Mouse (Mus musculus) retina, embryonic 14.5 days (tissue): ENCODE results near the gene Camsap2.

ENCODE experiments used
- DNase-seq: peaks from one replicate; pipeline ENCODE4 v3.0.0-alpha.2; 2015; ENCODE audit warnings: low spot score

Gene Camsap2

DNA sequence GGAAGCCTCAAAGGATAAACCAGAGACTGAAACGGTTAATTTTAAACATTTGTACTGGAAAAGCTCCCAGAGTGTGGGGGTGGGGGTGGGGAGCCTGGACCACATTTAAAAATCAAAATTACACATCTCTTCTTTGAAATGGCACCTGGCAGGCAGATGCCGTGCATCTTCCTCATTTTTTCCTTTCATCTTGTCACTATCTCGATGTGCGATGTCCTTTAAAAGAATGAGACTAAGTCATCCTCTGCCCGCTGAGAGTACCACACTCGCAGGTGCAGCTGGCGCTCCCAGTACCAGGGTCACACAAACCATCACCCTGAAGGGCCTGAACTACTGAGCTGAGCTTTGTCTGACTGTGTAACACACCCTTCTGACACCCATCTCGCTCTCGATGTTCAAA, 87.4 kb downstream of the Camsap2 start:
- DNase-seq, result no peak

DNA sequence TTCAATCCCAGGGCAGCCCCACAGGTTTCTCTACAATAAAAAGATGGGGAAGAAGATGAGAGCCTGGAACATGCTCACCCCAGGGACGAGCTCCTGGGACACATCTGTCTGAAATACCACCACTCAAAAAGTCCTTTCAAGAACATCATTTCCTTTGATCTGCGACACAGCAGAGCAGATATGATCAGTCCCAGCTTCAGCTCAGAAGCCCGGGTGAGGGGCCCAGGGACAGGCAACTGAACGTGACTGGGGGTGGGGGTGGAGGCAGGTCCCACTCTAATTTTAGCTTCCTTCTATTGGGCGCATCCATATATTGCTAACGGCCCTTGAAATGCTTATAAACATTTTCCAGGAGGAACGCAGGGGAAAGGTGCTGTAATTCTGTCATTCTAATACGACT, 90.2 kb downstream of the Camsap2 start:
- no peak for DNase-seq

DNA sequence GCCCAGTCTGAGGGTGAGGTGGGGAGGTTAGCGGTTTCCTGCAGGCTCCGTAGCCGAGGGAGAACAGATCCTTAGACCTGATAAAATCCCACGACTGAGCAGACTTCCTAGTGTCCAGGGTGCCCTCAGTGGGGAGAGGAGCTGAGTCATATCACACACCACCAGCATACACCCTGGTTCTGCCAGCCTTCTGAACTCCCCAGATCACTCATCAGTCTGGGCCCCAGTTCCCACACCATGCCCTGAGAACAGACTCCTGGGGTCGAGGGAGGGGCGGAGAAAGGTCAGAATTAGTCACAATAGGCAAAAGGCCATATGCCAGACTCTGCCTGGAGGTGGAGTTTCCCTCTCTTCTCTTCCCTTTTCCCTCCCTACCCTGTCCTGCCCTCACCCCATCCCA, 90.7 kb downstream of the Camsap2 start:
- DNase-seq, result no peak

DNA sequence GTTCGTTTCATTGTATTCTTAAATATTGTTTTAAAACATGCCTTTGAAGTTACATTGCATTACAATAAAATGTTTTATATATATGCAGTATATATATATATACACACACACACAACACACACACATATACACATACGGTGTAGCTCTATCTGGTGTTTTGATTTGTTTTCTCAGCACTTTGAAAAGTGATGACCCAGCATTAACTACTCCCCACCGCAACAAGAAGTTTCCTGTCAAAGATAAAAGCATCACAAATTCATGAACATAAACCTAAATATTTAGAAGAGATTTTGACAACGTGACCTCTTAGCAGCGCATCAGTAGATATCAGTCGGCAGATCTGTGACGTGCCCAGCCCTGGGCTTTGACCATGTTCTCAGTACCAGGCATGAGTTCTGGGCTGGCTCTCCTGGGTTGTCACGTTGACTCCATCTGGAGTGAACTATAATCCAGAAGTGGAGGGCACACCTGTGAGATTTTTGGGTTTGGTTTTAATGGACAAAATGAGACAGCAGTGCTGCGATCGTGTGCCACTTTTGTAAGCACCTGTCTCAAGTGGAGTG, 91.3 kb downstream of the Camsap2 start:
- no peak for DNase-seq

DNA sequence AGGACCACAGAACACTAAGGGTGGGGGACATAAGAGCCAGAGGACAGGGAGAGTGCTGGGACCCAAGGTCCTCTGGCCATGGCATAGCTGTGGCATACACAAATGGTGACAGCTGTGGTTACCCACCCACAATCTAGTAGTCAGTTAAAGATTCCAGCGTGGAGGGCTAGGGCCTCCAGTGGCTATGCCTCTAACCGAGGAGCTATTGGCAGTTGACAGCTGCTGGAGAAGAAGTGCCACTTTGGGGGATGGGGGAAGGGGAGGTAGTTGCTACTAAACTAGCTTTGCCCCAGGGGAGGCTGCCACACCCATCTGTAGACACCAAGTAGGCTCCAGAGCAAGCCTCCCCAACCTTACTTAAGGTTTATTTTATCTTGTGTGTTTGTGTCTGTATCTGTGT, 92.4 kb downstream of the Camsap2 start:
- DNase-seq, result no peak

DNA sequence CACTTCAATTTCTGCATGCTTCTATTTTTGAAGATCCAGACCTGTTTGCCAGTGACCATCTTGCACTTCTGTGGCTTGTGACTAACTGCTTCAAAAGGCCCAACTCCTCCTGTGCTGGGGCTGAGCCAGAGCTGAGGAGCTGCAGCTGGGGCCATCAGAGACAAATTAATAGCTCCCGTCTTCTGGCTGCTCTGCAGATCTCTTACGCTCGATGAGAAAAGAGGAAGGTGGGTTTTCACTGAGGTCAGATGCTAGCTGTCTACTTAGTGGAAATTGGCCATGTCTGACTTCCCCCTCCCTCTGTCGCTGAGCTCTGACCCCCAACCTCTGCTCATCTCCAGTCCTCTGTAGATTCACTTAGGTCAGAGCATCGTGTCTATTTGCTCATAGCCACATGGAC, 96.2 kb downstream of the Camsap2 start:
- no peak for DNase-seq

DNA sequence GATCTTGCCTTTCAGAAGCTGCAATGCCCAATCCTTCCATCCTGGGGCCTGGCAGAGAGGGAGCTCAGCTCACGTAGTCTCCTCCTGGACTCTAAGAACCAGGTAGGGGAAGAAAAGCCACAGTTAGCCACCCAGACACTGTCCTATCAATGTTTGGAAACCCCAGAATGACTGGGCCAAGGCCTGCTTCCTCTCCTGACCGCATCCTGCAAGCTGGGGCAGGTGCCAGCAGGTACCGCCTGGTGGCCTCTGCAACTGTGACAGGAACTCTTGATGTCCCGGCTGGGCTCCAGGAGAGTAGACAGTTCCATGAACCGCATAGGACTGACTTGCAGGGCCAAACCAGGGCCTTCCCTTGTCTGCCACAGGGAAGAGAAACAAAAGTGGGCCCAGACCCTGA, 98.5 kb downstream of the Camsap2 start:
- DNase-seq, result no peak

DNA sequence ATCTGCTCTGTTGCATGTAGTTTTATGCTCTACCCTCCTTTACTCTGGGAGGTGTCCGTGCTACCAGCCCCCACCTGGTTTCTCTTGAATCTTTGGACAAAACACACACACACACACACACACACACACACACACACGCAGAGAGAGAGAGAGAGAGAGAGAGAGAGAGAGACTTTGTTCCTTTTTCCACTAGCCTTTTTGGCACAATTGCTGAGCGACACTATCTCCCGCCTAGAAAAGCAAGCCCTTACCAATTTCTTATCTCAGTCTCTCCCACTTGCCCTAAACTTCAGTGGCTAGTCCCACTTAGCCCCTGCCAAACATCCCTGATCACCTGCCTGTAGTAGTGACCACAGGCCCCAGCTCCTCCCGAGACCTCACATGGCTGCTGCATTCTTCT, 101.4 kb downstream of the Camsap2 start:
- DNase-seq, result no peak

DNA sequence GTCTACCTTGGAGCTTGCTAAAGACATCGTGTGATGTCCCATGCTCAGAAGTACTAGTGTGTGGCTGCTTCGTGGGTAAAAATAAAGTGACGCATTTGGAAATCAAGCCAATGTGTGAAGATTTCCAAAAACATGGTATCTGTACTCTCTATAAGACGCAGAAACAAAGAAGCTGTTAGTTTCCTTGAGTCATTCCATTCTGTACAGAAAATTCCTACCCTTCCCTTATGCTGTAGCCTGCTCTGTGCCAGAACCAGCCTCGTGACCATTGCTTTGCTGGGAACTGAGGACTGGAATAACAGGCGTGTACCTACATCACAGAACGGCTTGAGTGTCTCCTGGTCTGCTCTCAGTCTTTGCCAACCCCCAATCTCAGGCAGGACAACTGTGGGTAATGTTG, 104.1 kb downstream of the Camsap2 start:
- DNase-seq, result no peak

DNA sequence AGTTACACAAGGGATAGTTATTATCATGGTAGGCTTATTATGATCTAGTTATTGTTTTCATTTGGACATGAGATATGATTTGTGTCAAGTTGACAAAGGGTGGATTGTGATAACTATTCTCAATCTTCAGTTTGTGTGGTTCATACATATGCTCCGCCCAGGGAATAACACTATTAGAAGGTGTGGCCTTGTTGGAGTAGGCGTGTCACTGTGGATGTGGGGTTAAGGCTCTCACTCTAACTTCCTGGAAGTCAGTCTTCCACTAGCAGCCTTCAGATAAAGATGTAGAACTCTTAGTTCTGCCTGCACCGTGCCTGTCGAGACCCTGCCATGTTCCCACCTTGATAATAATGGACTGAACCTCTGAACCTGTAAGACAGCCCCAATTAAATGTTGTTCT, 107.4 kb downstream of the Camsap2 start:
- DNase-seq, result no peak

DNA sequence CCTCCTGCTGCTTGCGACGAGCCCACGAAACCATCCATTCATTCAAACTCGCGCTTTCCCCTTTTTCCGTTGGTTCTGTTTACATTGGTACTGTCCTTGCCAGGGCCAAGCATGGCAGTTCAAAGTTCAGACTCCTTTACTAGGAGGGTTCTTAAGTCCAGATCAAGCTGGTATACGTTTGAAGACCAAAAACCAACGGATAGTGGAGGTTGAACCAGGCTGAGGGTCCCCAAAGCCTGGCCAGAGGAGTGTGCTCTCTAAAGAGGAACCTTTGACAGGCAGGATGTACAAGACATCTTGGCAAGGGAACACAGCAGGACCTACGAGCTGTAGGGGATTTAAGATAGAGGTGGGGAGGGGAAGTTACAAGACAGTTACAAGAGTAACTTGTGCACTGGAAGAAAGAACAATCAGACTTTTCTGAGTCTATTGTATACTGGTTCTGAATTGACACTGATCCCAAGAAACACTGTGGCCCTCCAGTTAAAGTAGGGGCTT, 111.3 kb downstream of the Camsap2 start:
- no peak for DNase-seq

DNA sequence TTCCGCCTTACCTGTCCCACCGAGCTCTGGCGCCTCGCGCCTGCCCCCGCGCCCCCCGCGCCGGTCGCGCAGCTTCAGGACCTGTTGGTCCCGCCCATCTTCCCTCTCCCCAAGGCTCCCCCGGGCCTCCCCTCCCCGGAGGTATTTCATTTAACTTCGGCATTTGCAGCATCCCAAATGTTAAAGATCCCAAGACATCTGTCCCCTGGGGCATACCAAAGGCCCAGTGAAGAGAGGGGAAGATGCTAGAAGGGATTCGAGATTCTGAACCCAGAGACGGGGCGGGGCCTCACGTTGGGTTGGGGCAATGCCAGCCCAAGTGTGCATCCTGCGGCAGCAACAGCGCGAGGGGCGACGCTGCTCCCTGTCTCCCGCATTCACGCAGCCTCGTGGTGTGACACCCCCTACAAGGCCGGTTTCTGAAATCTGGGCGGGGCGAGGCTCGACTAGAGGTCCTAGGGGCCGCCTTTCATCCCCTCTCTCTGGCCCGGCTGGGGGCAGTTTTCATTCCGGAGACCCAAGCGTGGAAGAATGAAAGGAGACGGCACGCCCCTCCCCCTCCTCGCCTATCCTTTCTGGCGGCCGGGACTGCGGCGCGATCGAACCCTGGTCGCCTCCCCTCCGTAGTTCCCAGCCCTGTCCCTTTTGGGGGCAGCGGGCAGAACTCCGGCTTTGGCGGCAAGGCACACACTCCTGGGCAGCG, 111.9 kb downstream of the Camsap2 start, which contains the start of gene Inava:
Gene Inava, minus strand, starts transcription at position 373 of the 703 bp plus-strand sequence.
- peak; percentile 89 for DNase-seq

DNA sequence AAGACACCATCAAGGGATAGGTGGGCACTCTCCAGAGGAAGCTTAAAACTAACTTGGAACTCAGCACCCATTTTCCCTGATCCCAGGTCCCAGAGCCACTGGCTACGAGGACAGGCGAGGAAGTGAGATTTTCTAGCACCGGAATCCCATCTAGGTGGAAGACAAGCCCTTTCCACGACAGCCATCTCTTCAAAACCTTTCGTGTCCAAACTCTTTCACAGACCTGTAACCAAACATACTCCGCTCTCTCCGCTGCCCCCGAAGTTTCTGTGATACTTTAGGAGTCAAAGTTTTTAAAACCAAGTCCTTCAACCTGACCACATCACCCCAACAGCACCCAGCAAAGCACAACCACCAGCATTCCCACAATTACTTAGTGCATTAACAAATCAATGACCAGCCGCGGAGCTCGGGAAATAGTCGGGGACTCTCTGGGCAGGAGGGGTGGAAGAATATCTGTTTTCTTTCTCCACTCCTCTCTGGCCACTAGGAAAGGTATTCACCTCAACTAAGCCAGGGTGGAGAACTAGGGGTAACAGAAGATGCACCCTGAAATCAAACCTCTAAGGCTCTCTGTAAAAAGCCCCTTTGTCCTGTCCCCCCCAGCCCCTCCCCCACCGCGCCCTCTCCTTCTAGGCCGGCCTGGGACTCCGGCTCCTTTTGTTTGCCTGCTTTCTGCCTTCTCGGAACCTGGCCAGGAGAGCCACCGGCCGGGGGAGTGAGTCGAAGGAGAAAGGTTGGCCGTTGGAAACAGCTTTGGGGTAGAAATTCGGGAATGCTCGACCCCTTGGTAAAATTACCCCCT, 112.7 kb downstream of the Camsap2 start:
- DNase-seq, result peak; percentile 37

DNA sequence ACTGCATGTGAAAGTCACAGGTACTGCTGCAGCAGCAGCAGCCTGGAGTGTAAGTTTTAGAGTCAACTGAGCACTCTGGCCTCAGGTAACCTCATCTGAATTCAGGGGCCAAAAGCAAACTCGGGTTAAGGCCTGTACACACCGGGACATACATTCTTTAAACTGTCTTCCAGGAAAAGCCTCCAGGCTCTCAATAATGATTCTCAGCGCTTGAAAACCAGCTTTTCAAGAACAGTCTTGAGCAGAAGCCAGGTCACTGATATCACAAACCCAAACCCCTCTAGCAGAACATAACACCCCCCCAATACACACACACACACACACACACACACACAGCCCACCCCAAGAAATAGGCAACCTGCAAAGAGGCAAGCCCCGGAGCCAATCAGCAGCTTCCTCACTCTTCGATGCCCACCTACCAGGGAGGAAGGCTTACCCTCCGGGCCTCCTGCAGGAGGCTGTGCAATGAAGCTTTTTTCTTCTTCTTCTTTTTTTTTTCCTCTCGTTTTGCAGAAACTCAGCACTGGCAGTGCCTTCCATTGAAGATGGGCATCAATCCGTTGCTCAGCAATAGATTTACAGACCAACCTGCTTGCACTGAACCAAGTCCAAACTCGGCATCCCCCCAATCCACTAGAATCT, 113.5 kb downstream of the Camsap2 start:
- peak; percentile 29 for DNase-seq

DNA sequence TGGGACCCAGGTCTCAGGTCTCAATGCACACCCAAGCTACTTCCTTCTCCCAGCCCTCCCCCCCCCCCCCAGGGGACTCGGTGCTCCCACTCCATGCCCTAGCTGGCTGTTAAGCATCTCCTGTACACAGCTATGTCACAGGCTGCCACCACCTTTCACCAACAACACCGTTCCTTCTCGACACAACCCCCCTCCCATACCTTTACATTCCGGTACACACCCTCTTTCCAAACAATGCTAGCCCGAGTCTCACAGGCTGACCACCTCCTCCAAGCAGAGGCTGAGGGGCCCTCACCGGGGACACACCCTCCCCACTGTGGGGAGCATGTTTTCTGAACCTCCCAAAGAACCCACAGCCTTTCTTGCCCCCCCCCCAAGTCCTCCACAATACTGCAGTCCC, 114.3 kb downstream of the Camsap2 start:
- no peak for DNase-seq

DNA sequence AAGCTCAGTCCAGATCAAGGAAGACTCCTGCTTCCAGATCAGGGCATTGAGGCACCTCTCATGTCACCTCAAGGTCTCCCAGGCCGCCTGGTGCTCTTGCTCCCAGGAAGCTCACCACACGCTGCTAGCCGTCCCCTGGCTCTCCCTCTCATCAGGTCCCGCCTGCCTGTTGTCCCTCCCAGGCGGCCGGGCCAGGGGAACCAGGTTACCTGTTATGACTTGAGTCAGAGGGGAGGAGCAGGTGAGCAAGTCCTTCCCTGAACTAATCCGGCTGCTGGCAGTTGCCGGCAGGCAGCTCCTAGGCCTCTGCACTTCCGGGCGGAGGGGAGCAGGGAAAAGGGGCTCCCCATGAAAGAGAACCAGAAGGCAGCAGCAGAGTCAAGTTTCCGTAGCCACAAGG, 115.7 kb downstream of the Camsap2 start:
- no peak for DNase-seq

DNA sequence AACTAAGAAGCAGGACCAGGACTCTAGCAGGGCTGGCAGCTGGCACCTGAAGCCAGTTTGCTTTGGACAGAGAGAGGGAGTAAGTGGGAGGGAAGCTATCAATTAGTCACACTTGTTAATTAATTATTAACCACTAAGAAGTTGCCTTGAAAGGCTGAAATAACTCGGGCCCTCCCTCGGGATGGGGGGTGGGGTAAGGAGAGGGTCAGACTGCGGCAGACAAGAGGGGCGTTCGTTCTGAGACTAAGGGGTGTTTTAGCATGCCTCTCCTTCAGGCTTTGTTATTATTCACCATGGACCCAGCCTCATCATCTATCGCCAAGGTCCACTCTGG, 116.9 kb downstream of the Camsap2 start:
- peak; percentile 53 for DNase-seq

DNA sequence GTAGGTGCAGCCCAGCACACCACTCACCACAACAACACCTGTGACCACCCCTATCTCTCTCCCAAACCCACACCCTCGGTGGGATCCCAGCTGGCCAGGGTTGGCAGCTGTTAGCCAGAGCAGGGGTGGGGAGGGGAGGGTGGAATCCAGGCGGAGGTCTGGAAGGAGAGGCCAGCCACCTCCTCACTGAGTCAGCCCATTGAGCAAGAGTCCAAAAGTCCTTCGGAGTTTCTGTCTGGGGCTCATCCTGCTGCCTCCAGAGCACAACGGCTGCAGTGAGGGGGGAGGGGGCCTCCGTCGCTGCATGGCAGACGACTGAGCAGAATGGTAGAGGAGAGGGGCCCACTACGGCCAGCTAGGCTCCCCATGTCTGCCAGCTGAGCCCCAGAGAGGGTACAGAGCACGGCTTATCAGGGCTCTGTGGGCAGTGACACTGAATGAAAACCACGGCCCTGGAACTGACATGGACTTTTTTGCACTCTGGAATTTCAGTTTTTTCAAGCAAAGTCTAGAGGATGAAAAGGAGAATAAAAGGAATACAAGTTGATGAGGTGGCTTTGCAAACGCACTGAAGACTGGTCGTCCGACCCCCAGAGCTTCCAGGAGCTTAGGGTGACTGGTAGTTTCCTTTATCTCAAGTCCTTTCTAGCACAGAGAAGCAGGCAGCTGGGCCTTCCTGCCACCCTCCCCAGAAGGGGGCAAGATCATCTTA, 117.4 kb downstream of the Camsap2 start:
- DNase-seq, result peak; percentile 51

DNA sequence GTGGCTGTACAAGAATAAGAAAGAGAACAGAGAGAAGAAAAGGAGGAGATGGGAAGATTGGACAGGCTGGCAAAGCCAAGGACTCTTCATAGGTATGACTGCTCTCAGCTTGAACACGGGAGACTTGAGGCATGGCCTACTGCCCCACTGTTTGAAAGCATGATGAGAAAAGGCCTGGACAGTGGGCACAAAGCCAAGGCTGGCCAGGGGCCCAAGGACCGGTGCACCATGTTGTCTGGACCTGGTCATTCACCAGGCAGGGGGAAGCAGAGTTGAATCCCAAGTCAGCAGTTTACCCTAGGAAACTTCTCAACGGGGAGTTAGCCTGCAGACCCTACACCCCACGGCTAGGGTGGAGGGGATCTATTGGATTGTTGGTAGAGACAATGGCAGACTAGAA, 118.0 kb downstream of the Camsap2 start:
- DNase-seq, result no peak

DNA sequence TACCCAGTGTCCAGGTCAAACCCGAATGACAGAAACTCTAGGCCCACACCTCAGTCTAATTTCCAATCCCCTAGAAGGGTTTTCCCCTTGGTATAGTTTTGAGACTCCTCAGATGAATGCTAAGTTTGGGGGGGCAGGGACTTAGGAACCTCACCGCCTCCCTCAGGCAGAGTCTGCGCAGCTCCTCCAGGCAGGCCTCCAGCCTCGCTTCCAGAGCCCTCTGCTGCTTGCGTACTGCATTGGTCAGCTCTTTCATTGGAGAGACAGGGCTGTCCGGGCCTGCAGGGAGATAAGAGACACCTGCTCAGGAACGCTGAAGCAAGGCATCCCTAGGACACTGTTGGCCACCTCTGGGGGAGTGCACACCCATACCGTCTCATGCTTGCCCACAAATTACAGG, 119.3 kb downstream of the Camsap2 start:
- no peak for DNase-seq

DNA sequence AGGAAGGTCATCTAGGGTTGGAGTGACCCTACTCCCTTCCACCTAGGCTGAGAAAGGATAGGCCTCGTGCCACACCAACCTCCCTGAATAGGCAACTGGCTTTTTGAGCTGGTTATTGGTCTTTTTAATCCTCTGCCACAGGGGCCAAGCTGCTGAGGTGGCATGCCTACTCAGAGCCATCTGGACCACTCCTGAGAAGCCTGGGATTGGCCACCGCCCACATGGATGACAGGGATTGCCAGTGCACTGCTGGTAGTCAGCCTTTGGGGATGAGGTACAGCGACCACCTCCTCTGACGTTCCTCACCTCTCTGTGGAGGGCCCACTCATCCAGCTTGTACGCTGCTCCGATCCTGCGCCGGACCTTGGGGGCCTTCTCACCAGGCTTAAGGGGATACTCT, 120.1 kb downstream of the Camsap2 start:
- DNase-seq, result no peak

DNA sequence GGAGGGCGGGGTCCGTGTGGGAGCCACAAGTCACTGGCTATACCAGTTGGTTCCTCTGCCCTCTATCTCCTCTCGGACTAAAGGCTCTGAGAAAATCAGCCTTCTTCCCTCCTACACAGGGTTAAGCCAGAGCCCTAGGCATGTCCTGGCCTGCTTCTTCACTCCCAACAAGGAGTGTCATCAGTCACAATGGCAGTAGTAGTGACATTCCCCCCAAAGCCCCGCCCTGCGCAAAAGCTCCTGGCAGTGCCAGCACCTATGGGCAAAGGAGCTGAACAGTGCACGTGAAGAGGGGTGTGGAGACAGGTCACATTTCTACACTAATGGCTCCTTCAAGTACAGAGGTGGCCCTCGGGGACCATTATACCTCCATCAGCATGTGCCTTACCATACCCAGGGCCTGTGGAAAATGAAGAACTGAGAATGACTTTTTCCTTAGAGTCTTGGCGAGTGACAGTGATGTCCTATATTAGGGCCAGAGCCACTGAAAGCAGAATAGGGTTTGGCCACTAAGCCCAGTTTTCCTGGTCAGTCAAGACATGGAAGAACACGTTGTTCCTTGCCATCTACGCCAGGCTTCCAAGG, 122.1 kb downstream of the Camsap2 start:
- no peak for DNase-seq
